Mouse (Mus musculus) 3T3-L1 (cell line): ENCODE data around the gene Mapt.
"Not testable (repeated sequence)": the region's sequence is repeated elsewhere in the genome, so short reads cannot be mapped to it uniquely, and the experiment has no call there.

Experiments
- DNase-seq: peaks from one replicate; pipeline ENCODE4 v3.0.0-alpha.2; 2015; ENCODE audit warnings: low read depth, low spot score

Mapt gene

DNA sequence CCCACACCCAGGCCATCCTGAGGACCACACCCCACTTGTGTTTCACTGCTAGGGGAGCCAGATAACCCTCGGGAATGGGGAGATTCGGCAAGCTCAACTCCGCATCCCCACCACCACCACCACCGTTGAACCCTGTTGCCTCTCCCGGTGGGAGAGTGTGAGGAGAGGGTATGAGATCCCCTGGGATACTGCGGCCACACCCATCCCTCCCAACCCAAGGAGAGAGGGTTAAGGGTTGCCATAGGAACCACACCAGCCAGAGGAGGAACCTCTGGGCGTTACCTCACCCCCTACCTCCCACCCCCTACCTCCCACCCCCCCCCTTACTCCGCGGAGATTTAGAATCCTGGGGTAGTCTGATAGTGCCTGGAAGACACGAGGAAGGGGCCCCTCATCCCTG, 1.9 kb downstream of the Mapt start:
- DNase-seq, result no peak

- no peak for DNase-seq
Observed at GRCm38 (mm10) chr11:104233574-104234206, 2.5 kb downstream of the Mapt start.

DNA sequence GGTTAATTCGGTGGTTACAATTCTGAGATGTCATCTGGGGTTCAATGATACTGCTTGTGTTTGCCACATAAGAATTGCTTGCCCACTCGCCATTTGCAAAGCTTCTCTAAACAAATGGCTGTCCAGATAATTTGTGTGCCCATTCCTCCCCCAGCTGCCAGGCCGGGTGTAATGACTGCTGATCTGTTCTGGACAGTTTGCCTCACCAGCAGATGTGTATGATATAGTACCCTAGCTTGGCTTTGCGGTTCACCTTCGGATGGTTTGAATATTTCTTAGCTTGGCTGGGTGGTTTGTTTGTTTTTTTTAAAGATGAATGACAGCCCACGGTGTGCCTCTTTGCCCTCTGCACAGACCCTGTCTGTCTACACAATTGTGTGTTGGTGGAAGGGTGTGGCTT, 3.5 kb downstream of the Mapt start:
- DNase-seq, result no peak

- no peak for DNase-seq
Observed at GRCm38 (mm10) chr11:104235881-104236280, 4.7 kb downstream of the Mapt start.

DNA sequence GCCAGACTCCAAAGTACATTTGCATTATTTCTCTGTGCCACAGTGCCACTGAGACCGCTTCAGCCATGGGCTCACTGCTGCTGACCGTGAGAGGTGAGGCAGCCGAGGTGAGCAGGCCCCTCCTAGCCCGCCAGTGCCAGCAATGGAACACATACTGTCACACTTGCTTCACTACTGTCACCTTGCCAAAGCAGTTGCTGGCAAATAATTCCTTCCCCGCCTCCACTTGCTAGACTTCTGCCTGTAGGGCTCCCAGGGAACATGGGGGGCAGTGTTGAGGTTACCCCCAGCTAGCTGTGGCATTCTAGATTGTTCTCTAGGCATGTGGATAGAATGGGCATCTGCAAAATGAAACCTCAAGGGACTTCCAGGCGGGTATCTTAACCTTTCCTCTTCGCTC, 6.0 kb downstream of the Mapt start:
- peak; percentile 20 for DNase-seq

- DNase-seq, result no peak
Observed at GRCm38 (mm10) chr11:104237958-104238747, 7.0 kb downstream of the Mapt start.

DNA sequence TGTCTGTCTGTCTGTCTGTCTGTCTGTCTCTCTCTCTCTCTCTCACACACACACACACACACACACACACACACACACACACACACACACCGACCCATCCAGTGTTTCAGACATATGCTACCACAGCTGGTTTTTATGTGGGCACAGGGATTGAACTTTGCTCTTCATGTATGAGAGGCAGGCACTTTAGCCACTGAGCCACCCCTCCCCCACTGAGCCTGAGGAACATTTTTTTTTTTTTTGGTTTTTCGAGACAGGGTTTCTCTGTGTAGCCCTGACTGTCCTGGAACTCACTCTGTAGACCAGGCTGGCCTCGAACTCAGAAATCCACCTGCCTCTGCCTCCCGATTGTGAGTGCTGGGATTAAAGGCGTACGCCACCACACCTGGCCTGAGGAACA, 14.3 kb downstream of the Mapt start:
- DNase-seq, result not testable (repeated sequence)

DNA sequence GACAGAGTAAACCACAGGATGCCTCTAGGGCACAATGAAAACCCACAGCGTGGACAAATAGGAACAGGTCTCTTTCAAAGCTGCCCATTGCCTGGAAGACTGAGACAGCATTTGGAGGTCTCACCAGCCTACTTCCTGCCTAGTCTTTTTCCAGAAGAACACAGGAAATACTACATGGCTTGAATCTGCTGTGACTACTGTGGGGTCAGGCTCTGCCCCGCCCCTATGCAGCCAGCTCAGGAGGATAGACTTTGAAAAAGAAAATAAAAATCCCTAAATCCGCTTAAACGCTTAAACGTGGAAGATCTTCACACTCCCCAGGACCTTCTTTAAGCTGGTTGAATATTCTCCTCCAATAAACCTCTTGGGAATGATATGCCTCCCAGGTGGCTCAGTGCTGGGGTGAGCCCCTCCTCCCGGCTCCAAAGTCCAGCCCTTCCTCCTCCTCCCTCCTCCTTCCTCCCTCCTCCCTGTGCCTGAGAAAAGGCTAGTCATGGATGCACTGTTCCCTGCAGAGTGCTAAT, 15.0 kb downstream of the Mapt start:
- DNase-seq, result peak; percentile 62

DNA sequence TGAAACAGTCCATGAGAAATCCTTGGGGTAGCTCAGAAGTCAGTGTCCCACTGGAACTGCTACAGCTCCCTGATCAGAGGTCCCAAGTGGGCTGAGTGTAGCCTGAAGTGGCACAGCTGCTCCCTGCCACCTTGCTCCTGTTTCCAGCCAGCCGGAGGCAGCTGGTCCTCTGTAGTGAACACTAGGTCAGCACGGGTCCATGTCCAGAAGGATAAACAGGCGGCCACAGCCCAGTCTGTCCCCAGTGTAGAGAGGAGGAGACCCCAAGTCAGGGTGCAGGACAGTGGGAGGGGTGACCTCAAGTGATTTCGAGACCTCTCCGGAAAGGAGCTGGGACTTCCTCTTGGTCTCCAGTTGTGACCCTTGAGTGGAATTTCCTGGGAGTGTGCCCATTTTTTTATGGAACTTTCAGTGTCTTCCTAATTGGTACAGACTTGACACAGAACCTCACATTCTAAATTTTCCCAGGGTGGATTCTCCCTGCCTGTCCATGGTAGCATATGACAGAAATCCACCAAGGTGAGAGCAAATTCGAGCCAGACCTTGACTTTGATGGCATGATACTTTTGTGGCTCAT, 16.0 kb downstream of the Mapt start:
- DNase-seq, result no peak

GRCm38 (mm10) chr11:104249420-104249819, 18.2 kb downstream of the Mapt start:
- DNase-seq, result peak; percentile 20

- no peak for DNase-seq
Observed at GRCm38 (mm10) chr11:104251121-104251520, 19.9 kb downstream of the Mapt start.

DNA sequence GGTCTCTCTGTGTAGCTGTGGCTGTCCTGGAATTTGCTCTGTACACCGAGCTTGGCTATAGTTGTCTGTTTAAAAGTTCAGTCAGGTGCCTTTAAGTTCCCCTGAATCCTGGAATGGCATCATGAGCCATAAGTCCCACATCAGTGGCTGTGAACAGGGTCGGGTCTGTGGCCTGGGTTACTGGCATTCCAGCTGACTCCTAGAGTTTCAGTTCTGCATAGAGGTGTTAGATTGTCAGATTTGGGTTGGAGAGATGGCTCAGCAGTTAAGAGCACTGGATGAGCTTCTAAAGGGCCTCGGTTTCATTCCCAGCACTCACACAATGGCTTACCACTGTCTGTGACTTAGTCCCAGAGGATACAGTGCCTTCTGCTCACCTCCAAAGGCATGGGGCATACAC, 20.9 kb downstream of the Mapt start:
- DNase-seq, result no peak

DNA sequence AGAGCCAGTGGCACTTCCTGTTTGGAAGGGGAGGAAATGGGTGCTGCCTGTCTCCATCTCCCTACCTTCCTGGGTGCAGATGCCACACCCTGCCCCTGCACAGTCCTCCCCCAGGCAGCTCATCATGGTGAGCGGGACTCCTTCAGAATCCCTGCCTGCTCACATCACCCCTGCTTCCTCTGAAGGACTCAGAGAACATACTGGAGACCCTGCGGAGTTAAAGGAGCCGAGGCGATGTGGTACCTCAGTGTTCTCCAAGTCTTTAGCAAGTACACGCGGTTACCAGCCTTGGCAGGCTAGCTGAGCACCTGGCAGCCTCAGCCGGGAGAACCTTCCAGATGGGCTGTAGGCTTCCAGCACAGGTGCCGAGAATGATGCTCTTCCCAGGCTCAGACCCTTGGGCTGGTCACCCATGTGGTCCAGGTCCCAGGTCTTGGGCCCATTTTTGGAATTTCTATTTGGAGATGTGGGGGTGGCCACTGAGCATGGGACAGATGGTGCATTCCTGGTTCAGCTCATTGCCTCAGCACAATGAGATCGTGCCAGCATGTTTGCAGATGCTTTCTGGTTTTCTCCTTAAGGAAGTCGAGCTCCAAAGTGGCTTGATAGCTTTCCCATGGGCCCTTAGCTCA, 23.3 kb downstream of the Mapt start:
- DNase-seq, result no peak

DNA sequence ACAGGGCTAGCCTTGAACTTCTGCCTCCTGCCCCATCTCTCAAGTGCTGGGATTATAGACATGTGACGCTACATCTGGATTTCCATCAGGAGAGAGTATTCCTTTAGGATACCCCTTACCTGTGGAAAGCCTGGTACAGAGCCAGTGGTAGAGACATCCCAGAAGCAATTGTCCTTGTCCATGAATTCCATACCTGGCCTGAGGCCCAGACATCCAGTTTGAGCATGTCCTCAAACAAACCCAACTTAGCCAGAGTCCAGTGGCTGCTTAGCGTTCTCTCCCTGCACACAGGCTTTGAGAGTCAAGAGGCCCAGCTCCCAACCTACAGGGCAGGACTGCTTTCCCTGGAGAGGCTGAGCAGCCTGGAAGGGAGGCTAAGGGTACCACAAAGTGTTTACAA, 25.0 kb downstream of the Mapt start:
- DNase-seq, result no peak

GRCm38 (mm10) chr11:104258991-104259390, 27.8 kb downstream of the Mapt start:
- no peak for DNase-seq

GRCm38 (mm10) chr11:104264683-104265082, 33.5 kb downstream of the Mapt start:
- no peak for DNase-seq

DNA sequence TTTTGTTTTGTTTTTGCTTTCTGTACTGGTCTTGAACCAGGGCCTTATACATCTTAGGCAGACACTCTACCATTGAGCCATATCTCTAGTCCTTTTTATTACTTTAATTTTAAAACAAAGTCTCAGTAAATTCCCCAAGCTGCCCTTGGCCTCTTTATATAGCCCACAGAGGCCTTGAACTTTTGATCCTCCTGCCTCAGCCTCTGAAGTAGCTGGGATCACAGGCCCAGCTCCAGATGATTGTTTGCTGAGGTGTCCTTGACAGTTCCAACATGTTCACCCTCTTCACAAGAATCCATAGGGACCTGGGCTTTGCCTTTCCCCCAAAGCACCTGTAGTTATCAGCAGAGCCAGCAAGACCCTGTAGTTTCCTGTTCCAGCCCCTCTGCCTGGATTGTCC, 34.5 kb downstream of the Mapt start:
- no peak for DNase-seq

DNA sequence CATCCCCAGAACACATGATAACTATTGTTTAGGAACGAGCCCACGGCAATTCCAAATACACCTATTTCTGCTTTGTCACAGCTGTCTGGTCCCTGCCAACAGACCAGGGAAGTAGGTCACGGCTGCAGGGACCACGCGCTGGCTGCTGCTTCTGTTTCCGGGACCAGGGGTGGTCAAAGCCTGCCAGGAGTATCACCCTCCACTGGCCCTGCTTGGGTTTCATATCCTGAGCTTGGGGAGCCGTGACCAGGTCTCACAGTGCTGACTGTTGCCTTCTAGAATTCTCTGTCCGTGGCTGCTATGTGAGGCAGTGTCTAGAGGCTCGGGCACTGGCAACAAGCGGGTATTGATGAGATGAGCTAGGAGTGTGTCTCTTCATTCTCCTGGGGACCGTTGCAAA, 36.2 kb downstream of the Mapt start:
- no peak for DNase-seq

DNA sequence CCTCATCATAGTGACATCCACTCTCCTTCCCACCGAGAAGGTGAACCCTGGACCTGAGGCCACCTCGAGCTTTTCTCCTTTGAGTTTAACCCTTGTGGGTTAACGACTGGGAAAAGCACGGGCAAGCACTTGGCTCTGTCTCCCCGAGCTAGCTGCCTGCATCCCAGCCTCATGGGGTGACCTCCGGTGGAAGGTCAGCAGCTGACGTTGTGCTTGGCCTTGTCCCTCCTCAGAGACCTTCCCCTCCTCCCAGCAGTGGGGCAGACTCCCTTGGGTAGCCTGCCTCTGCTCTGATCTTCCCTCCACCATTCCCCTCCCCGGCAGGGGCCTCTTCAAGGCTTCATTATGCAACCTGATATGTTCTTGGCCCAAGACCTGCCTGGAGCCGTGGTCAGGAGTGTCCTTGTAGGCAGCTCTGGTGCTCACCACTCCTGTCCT, 38.2 kb downstream of the Mapt start:
- DNase-seq, result no peak

DNA sequence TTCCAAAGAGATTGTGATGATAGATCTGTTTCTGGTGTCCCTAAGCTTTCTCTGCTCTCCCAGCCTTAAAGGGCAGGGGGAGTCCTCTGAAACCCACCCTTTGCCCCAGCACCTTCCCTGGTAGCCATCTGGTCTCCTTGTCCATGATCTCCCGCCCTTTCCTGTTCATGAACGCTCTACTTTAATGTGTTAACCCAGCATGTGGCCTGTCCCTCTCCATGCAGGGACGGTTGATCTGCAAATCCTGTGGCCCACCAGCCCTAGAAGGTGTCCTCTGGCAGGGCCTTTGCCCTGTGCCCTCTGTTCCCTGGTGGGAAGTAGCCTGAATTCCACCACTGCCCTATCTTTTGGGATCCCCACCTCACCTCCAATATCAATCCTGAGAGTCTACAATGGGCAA, 39.3 kb downstream of the Mapt start:
- DNase-seq, result no peak

GRCm38 (mm10) chr11:104270876-104271275, 39.7 kb downstream of the Mapt start:
- no peak for DNase-seq

- no peak for DNase-seq
Observed at GRCm38 (mm10) chr11:104271876-104272275, 40.7 kb downstream of the Mapt start.
